15 mouse cellular contexts compared by ENCODE assay signal in the genomic region with DNA sequence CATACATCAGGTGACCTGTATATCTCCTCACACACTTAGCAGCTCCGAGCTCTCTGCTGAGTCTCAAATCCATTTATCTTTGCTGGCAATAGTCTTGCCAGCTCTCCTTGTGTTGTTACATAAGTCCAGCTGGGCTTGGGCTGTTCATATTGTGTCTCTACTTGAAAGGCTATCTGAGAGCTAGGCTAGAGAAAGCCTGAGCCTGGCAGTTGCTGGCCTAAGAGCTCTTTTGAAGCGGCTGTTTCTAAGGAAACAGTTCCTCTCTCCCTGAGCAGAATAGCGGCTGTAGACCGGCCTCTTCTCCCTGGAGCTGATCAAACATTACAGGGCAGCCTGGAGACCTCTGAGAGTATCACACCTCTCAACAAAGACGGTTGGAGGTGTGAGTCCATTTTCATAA. TPM values are rescaled to one million over a fixed set of nuclear protein-coding genes. Genes with fewer than 3 reads are reported as not detected.
DNase-seq lines count a peak whose midpoint lies in the region; ATAC-seq lines count a peak whose summit lies in the region.
"Had no signal": no experiment of that assay in that cellular context is flagged by ENCODE, and none has a peak within 500 bp of the region (broad histone marks: within the 10 kb centered on the region; RNA-seq: fewer than 3 reads in every experiment).

No protein-coding gene starts in this region.

- 35% methylated on average over 5 of the region's 5 CpGs for WGBS in hindbrain, embryonic 13.5 days
- 28% methylated on average over 5 of the region's 5 CpGs for WGBS in hindbrain, embryonic 11.5 days

- H3K36me3 ChIP-seq in hindbrain, embryonic 13.5 days = peaks cover 10% of the 10 kb centered on the region
- H3K36me3 ChIP-seq in hindbrain, embryonic 11.5 days (ENCODE audit: control insufficient read depth, insufficient read depth, low read length) = no peaks in the 10 kb centered on the region
- H3K36me3 ChIP-seq: embryonic facial prominence, embryonic 13.5 days; limb, embryonic 12.5 days had no signal

- no peaks in the 10 kb centered on the region for H3K9me3 ChIP-seq in hindbrain, embryonic 13.5 days
- H3K9me3 ChIP-seq in hindbrain, embryonic 11.5 days (ENCODE audit: control insufficient read depth, low read length) = no peaks in the 10 kb centered on the region
- H3K9me3 ChIP-seq: embryonic facial prominence, embryonic 13.5 days; limb, embryonic 12.5 days had no signal

- H3K4me1 ChIP-seq in hindbrain, embryonic 13.5 days (replicated peaks) = peaks cover 4% of the 10 kb centered on the region
- H3K4me1 ChIP-seq in hindbrain, embryonic 11.5 days (replicated peaks; ENCODE audit: control insufficient read depth, insufficient read depth, low read length) = no peaks in the 10 kb centered on the region
- H3K4me1 ChIP-seq: embryonic facial prominence, embryonic 13.5 days; limb, embryonic 12.5 days had no signal

- no peak overlapping the region for H3K9ac ChIP-seq in hindbrain, embryonic 13.5 days
- H3K9ac ChIP-seq in hindbrain, embryonic 11.5 days (ENCODE audit: low read depth, low read length) = no peak overlapping the region
- H3K9ac ChIP-seq: embryonic facial prominence, embryonic 13.5 days; limb, embryonic 12.5 days had no signal

- peak; percentile 32; the same call in 1 of the 2 replicates for ATAC-seq in hindbrain, embryonic 13.5 days (ENCODE audit: low FRiP score)
- no peak for ATAC-seq in hindbrain, embryonic 11.5 days (ENCODE audit: low FRiP score)
- ATAC-seq: lung, postnatal 0 days had no signal

- H3K4me3 ChIP-seq in hindbrain, embryonic 13.5 days = no peak overlapping the region
- no peak overlapping the region for H3K4me3 ChIP-seq in hindbrain, embryonic 11.5 days (ENCODE audit: low read depth, low read length)
- H3K4me3 ChIP-seq: embryonic facial prominence, embryonic 13.5 days; limb, embryonic 12.5 days; myocyte had no signal

- peak overlapping the region; percentile 24 for H3K27ac ChIP-seq in hindbrain, embryonic 13.5 days
- H3K27ac ChIP-seq in hindbrain, embryonic 11.5 days (ENCODE audit: low read depth, low read length) = no peak overlapping the region
- H3K27ac ChIP-seq: embryonic facial prominence, embryonic 13.5 days; limb, embryonic 12.5 days had no signal

- H3K4me2 ChIP-seq in hindbrain, embryonic 13.5 days = no peak overlapping the region
- no peak overlapping the region for H3K4me2 ChIP-seq in hindbrain, embryonic 11.5 days (replicated peaks; ENCODE audit: low read depth, low read length)
- H3K4me2 ChIP-seq: embryonic facial prominence, embryonic 13.5 days; limb, embryonic 12.5 days had no signal

- H3K27me3 ChIP-seq in hindbrain, embryonic 13.5 days = no peaks in the 10 kb centered on the region
- H3K27me3 ChIP-seq in hindbrain, embryonic 11.5 days (ENCODE audit: control insufficient read depth, insufficient read depth, low read length) = no peaks in the 10 kb centered on the region
- H3K27me3 ChIP-seq: embryonic facial prominence, embryonic 13.5 days; limb, embryonic 12.5 days had no signal

- no peak for DNase-seq in hindbrain, embryonic 11.5 days (ENCODE audit: low spot score)
- peak; percentile 63 for DNase-seq in brain, adult 2 months (ENCODE audit: low read depth, low spot score)
- peak; percentile 2 to 4 for DNase-seq in cerebellum, postnatal 36 days
- DNase-seq in layer of hippocampus, postnatal 36 days = peak; percentile 10 to 16
- DNase-seq in urinary bladder, postnatal 10 days (ENCODE audit: low spot score) = no peak
- DNase-seq in ovary, adult 18-20 months (ENCODE audit: low spot score) = no peak
- DNase-seq in MN1 (ENCODE audit: low spot score) = no peak
- DNase-seq: kidney, adult 11 months; thymus, adult 18-20 months had no signal

RNA-seq across cellular contexts. Expression of gene Slc17a6, which starts 40.6 kb away (rescaled TPM):
- polyA plus RNA-seq in hindbrain, embryonic 13.5 days (2015; fragmentation: Nextera tagmentation; extraction: Ambion mirVana) = 78.6 and 80.9 TPM in 2 replicates
- 33.2 and 34.9 TPM in 2 replicates for polyA plus RNA-seq in hindbrain, embryonic 11.5 days (2014; fragmentation: Nextera tagmentation; extraction: Ambion mirVana)
- 10 to 100 TPM; 14.1 to 15.1 TPM for total RNA-seq in layer of hippocampus, postnatal 36 days (2021)
- polyA plus RNA-seq: lung, postnatal 0 days; small intestine, adult 2 months had no signal

Comparison
In these comparisons a context has a peak if more than half of its experiments do, and no peak if none do; other contexts are left out.
1. DNase-seq: peak in brain, adult 2 months (single experiment), cerebellum, postnatal 36 days (2 of 2) and layer of hippocampus, postnatal 36 days (2 of 2); none in hindbrain, embryonic 11.5 days (single experiment), urinary bladder, postnatal 10 days (single experiment), ovary, adult 18-20 months (single experiment) and MN1 (single experiment).